Mouse (Mus musculus) stomach, postnatal 0 days (tissue): Measurements from ENCODE around the gene Cdk9. TPM values are rescaled to one million over a fixed set of nuclear protein-coding genes. Genes with fewer than 3 reads are reported as not detected.
A peak's percentile ranks its signal among the peaks of the same experiment; 100 is the strongest.

ENCODE experiments used
- ATAC-seq: fragments of 200-750 bp; cut with Nextera tagmentation; 2 replicates; pipeline ENCODE4 v1.8.0; 2017; ENCODE audit not compliant: low FRiP score, low TSS enrichment
- DNase-seq: peaks from one replicate; pipeline ENCODE4 v3.0.0-alpha.2; 2016; ENCODE audit warnings: low spot score
- H3K27ac ChIP-seq: fragments of 300-500 bp; sonication (generic); replicated peaks from 2 replicates; pipeline ENCODE4 v1.5.1; 2014; ENCODE audit warnings: mild to moderate bottlenecking, control low read depth
- H3K27me3 ChIP-seq: fragments of 300-500 bp; sonication (generic); 2 replicates; pipeline ENCODE4 v1.6.1; 2014; ENCODE audit warnings: low read length; ENCODE audit not compliant: control insufficient read depth, insufficient read depth
- H3K36me3 ChIP-seq: fragments of 300-500 bp; sonication (generic); 2 replicates; pipeline ENCODE4 v1.6.1; 2014; ENCODE audit warnings: low read length, mixed read lengths; ENCODE audit not compliant: control insufficient read depth, insufficient read depth
- H3K4me1 ChIP-seq: fragments of 300-500 bp; sonication (generic); replicated peaks from 2 replicates; pipeline ENCODE4 v1.6.1; 2014; ENCODE audit warnings: antibody characterized with exemption; ENCODE audit not compliant: control insufficient read depth, insufficient read depth
- H3K4me2 ChIP-seq: fragments of 300-500 bp; sonication (generic); replicated peaks from 2 replicates; pipeline ENCODE4 v1.6.1; 2014; ENCODE audit warnings: low read depth, mild to moderate bottlenecking, control low read depth, moderate library complexity
- H3K4me3 ChIP-seq: fragments of 300-500 bp; sonication (generic); 2 replicates; pipeline ENCODE4 v1.5.1; 2014; ENCODE audit warnings: low read depth, low read length, control low read depth
- H3K9ac ChIP-seq: fragments of 300-500 bp; sonication (generic); 2 replicates; pipeline ENCODE4 v1.6.1; 2014; ENCODE audit warnings: mild to moderate bottlenecking, low read length, control low read depth, mixed read lengths
- H3K9me3 ChIP-seq: fragments of 300-500 bp; sonication (generic); 2 replicates; pipeline ENCODE4 v1.6.1; 2016; ENCODE audit warnings: low read length; ENCODE audit not compliant: control insufficient read depth
- CTCF ChIP-seq: IDR thresholded peaks from 2 replicates; pipeline ENCODE4 v1.5.1; 2016; ENCODE audit warnings: antibody characterized with exemption, low read depth, mild to moderate bottlenecking, moderate library complexity
- EP300 ChIP-seq: optimal IDR thresholded peaks from 2 replicates; pipeline ENCODE3; 2016; ENCODE audit warnings: antibody characterized with exemption
- WGBS: fragments of 180-500 bp; shearing (Covaris S2); extraction: QIAGEN DNeasy Blood & Tissue Kit; methylation state at CpG from one replicate; pipeline ENCODE4 v1.1.7; 2014; 5-methylcytosine and 5-hydroxymethylcytosine counted together
- polyA plus RNA-seq: library from polyadenylated mRNA; unstranded; fragments of >200 nt; fragmentation: Nextera tagmentation; extraction: Ambion mirVana; gene quantifications from 2 replicates; pipeline ENCODE4 v1.2.1, GENCODE M21; 2015

The Cdk9 gene
- polyA plus RNA-seq, 1 experiment from 2014 or later, result 55.8 TPM

- Histone ChIP-seq H3K4me2 (no peak overlapping the region), H3K27me3 (no peaks in the 10 kb centered on the region), H3K4me1 (peaks cover 5% of the 10 kb centered on the region; the same call in 1 of the 2 replicates), H3K27ac (no peak overlapping the region), H3K9me3 (no peaks in the 10 kb centered on the region), H3K36me3 (no peaks in the 10 kb centered on the region), H3K9ac (no peak overlapping the region), H3K4me3 (no peak overlapping the region)
- ATAC-seq, result no peak
- WGBS, result 67% methylated on average over 16 of the region's 16 CpGs
- TF ChIP-seq CTCF, result no peak
- no peak for TF ChIP-seq EP300
- no peak for DNase-seq
These were observed 12.2 kb upstream of the Cdk9 start for GRCm38 (mm10) chr2:32724832-32725790.

- H3K27me3 ChIP-seq, result no peaks in the 10 kb centered on the region
- DNase-seq, result no peak
- no peak overlapping the region for H3K9ac ChIP-seq
- no peak overlapping the region for H3K4me2 ChIP-seq
- no peak overlapping the region for H3K4me3 ChIP-seq
- no peak for TF ChIP-seq EP300
- no peak for TF ChIP-seq CTCF
- H3K9me3 ChIP-seq, result no peaks in the 10 kb centered on the region
- no peak overlapping the region for H3K27ac ChIP-seq
- no peak for ATAC-seq
- no peaks in the 10 kb centered on the region for H3K36me3 ChIP-seq
- H3K4me1 ChIP-seq, result peaks cover 5% of the 10 kb centered on the region; the same call in 1 of the 2 replicates
- WGBS, result 79% methylated on average over 4 of the region's 4 CpGs
These were observed 11.3 kb upstream of the Cdk9 start for GRCm38 (mm10) chr2:32724149-32724548.

GRCm38 (mm10) chr2:32722581-32722980 lies 9.7 kb upstream of the Cdk9 start:
- Histone ChIP-seq H3K9me3 (no peaks in the 10 kb centered on the region), H3K4me2 (no peak overlapping the region), H3K27me3 (no peaks in the 10 kb centered on the region), H3K9ac (no peak overlapping the region), H3K36me3 (no peaks in the 10 kb centered on the region), H3K4me3 (no peak overlapping the region), H3K4me1 (peaks cover 5% of the 10 kb centered on the region; the same call in 1 of the 2 replicates), H3K27ac (no peak overlapping the region)
- 34% methylated on average over 3 of the region's 3 CpGs for WGBS
- DNase-seq (no peak), ATAC-seq (no peak)
- TF ChIP-seq CTCF, result no peak
- TF ChIP-seq EP300, result no peak

GRCm38 (mm10) chr2:32722046-32722445 lies 9.2 kb upstream of the Cdk9 start:
- Histone ChIP-seq H3K9ac (peak overlapping the region; percentile 41; the same call in 1 of the 2 replicates), H3K4me1 (peaks cover 5% of the 10 kb centered on the region; the same call in 1 of the 2 replicates), H3K36me3 (no peaks in the 10 kb centered on the region), H3K4me2 (0 out of 2 replicates have a peak overlapping the region, but pooled peaks have one; percentile 5), H3K27me3 (no peaks in the 10 kb centered on the region), H3K9me3 (no peaks in the 10 kb centered on the region), H3K4me3 (no peak overlapping the region), H3K27ac (peak overlapping the region; percentile 40; the same call in 1 of the 2 replicates)
- TF ChIP-seq EP300 (no peak), CTCF (no peak)
- ATAC-seq (no peak), DNase-seq (no peak)
- WGBS, result 37% methylated on average over 6 of the region's 6 CpGs

- no peak for DNase-seq
- Histone ChIP-seq H3K4me2 (peak within 1 kb of the TSS; percentile 25), H3K27me3 (no peaks in the 10 kb centered on the region), H3K9me3 (no peaks in the 10 kb centered on the region), H3K36me3 (no peaks in the 10 kb centered on the region), H3K4me3 (no peak within 1 kb of the TSS), H3K4me1 (peaks cover 5% of the 10 kb centered on the region; the same call in 1 of the 2 replicates), H3K27ac (peak within 1 kb of the TSS; percentile 56; the same call in 1 of the 2 replicates), H3K9ac (peak within 1 kb of the TSS; percentile 41; the same call in 1 of the 2 replicates)
- ATAC-seq, result peak; percentile 36
- WGBS, result 33% methylated on average over 8 of the region's 8 CpGs
- no peak for TF ChIP-seq EP300
- no peak for TF ChIP-seq CTCF
These were observed 7.9 kb upstream of the Cdk9 start, which contains the start of gene Sh2d3c for GRCm38 (mm10) chr2:32720681-32721229. Sh2d3c (plus strand) TSS chr2:32721055.

GRCm38 (mm10) chr2:32720053-32720452 lies 7.2 kb upstream of the Cdk9 start:
- no peaks in the 10 kb centered on the region for H3K27me3 ChIP-seq
- TF ChIP-seq EP300 (no peak), CTCF (no peak)
- ATAC-seq (no peak), DNase-seq (no peak)
- no peak overlapping the region for H3K9ac ChIP-seq
- 75% methylated on average over 3 of the region's 3 CpGs for WGBS
- no peak overlapping the region for H3K27ac ChIP-seq
- H3K4me3 ChIP-seq, result no peak overlapping the region
- no peaks in the 10 kb centered on the region for H3K9me3 ChIP-seq
- no peaks in the 10 kb centered on the region for H3K36me3 ChIP-seq
- H3K4me1 ChIP-seq, result peaks cover 5% of the 10 kb centered on the region; the same call in 1 of the 2 replicates
- H3K4me2 ChIP-seq, result no peak overlapping the region
